Mouse (Mus musculus): ENCODE results near the gene Rnf157.
"Not testable (repeated sequence)": the region's sequence is repeated elsewhere in the genome, so short reads cannot be mapped to it uniquely, and the experiment has no call there.

The Rnf157 gene

GRCm38 (mm10) chr11:116380767-116381166, 32.1 kb downstream of the Rnf157 start:
- no peak for DNase-seq (ENCODE audit: low spot score)

- DNase-seq (ENCODE audit: low spot score): no peak
Measured at GRCm38 (mm10) chr11:116379530-116379929, 33.3 kb downstream of the Rnf157 start.

- DNase-seq (ENCODE audit: low spot score): peak; percentile 12
Measured at GRCm38 (mm10) chr11:116376945-116377661, 35.7 kb downstream of the Rnf157 start.

- no peak for DNase-seq (ENCODE audit: low spot score)
Measured at GRCm38 (mm10) chr11:116371894-116372450, 40.9 kb downstream of the Rnf157 start.

- DNase-seq (ENCODE audit: low spot score): no peak
Measured at GRCm38 (mm10) chr11:116369633-116370032, 43.2 kb downstream of the Rnf157 start.

GRCm38 (mm10) chr11:116369051-116369450, 43.8 kb downstream of the Rnf157 start:
- DNase-seq (ENCODE audit: low spot score): no peak

- peak; percentile 64 for DNase-seq (ENCODE audit: low spot score)
Measured at GRCm38 (mm10) chr11:116368116-116368515, 44.7 kb downstream of the Rnf157 start.

- DNase-seq (ENCODE audit: low spot score): no peak
Measured at GRCm38 (mm10) chr11:116366647-116367046, 46.2 kb downstream of the Rnf157 start.

GRCm38 (mm10) chr11:116366124-116366523, 46.7 kb downstream of the Rnf157 start:
- DNase-seq (ENCODE audit: low spot score): no peak

GRCm38 (mm10) chr11:116365432-116365831, 47.4 kb downstream of the Rnf157 start:
- DNase-seq (ENCODE audit: low spot score): no peak

GRCm38 (mm10) chr11:116362015-116362414, 50.8 kb downstream of the Rnf157 start:
- DNase-seq (ENCODE audit: low spot score): no peak

- not testable (repeated sequence) for DNase-seq (ENCODE audit: low spot score)
Measured at GRCm38 (mm10) chr11:116360915-116361314, 51.9 kb downstream of the Rnf157 start.

GRCm38 (mm10) chr11:116359652-116360051, 53.2 kb downstream of the Rnf157 start:
- DNase-seq (ENCODE audit: low spot score): no peak

- no peak for DNase-seq (ENCODE audit: low spot score)
Measured at GRCm38 (mm10) chr11:116358926-116359637, 53.8 kb downstream of the Rnf157 start.

- no peak for DNase-seq (ENCODE audit: low spot score)
Measured at GRCm38 (mm10) chr11:116354521-116354920, 58.3 kb downstream of the Rnf157 start.

- DNase-seq (ENCODE audit: low spot score): no peak
Measured at GRCm38 (mm10) chr11:116353535-116353934, 59.3 kb downstream of the Rnf157 start.

- no peak for DNase-seq (ENCODE audit: low spot score)
Measured at GRCm38 (mm10) chr11:116351294-116351693, 61.5 kb downstream of the Rnf157 start.

GRCm38 (mm10) chr11:116347955-116348354, 64.9 kb downstream of the Rnf157 start:
- DNase-seq (ENCODE audit: low spot score): no peak

- no peak for DNase-seq (ENCODE audit: low spot score)
Measured at GRCm38 (mm10) chr11:116347012-116347411, 65.8 kb downstream of the Rnf157 start.

GRCm38 (mm10) chr11:116342069-116342791, 70.6 kb downstream of the Rnf157 start:
- DNase-seq (ENCODE audit: low spot score): no peak

GRCm38 (mm10) chr11:116337531-116337930, 75.3 kb downstream of the Rnf157 start:
- no peak for DNase-seq (ENCODE audit: low spot score)

- DNase-seq (ENCODE audit: low spot score): no peak
Measured at GRCm38 (mm10) chr11:116337000-116337399, 75.8 kb downstream of the Rnf157 start.
